Mouse (Mus musculus) CH12.LX (cell line): Measurements from ENCODE around the gene Usp5. TPM values are rescaled to one million over a fixed set of nuclear protein-coding genes. Genes with fewer than 3 reads are reported as not detected.

Experiments
- DNase-seq: peaks from one replicate; pipeline ENCODE4 v3.0.0-alpha.2; 2013; ENCODE audit errors: extremely low read depth
- H3K27ac ChIP-seq: 2 replicates; pipeline ENCODE4 v1.5.1; 2012; ENCODE audit warnings: low read depth, mild to moderate bottlenecking, control low read depth, moderate library complexity; ENCODE audit not compliant: insufficient read depth
- H3K27me3 ChIP-seq: replicated peaks from 2 replicates; pipeline ENCODE3; 2012; ENCODE audit warnings: inconsistent platforms
- H3K36me3 ChIP-seq, 2 experiments: replicated peaks in 1 of 2; 2 replicates each; pipeline versions ENCODE3 to v1.6.1; 2012; ENCODE audit warnings: inconsistent platforms in 1 of 2, low read length in 1 of 2, mild to moderate bottlenecking in 1 of 2, mixed read lengths in 1 of 2, moderate library complexity in 1 of 2; ENCODE audit not compliant: control insufficient read depth in 1 of 2, insufficient read depth in 1 of 2
- H3K4me1 ChIP-seq, 2 experiments: 2 replicates each; pipeline ENCODE4 v1.6.1; 2012; ENCODE audit warnings: inconsistent platforms in 1 of 2, moderate library complexity in 1 of 2; ENCODE audit not compliant: insufficient read depth in 2 of 2, control insufficient read depth in 1 of 2
- H3K4me2 ChIP-seq: 2 replicates; pipeline ENCODE4 v1.6.1; 2012; ENCODE audit warnings: low read depth, mild to moderate bottlenecking, control low read depth; ENCODE audit not compliant: poor library complexity, insufficient read depth, severe bottlenecking
- H3K4me3 ChIP-seq, 3 experiments: fragments of 150-350 bp in 1 of 3; sonication (generic) in 1 of 3; replicated peaks in 1 of 3; 2 replicates each; pipeline versions ENCODE3 to v1.5.1; 2011 to 2012; ENCODE audit warnings: low read depth in 2 of 3, low read length in 2 of 3, mild to moderate bottlenecking in 2 of 3, moderate library complexity in 2 of 3, control low read depth in 1 of 3, improper control_type of control experiment in 1 of 3, inconsistent platforms in 1 of 3, mixed read lengths in 1 of 3; ENCODE audit not compliant: poor library complexity in 1 of 3
- H3K79me2 ChIP-seq: replicated peaks from 2 replicates; pipeline ENCODE4 v1.6.1; 2012; ENCODE audit warnings: mild to moderate bottlenecking, moderate library complexity; ENCODE audit not compliant: control insufficient read depth, poor library complexity, insufficient read depth, severe bottlenecking; ENCODE audit errors: extremely low read depth
- H3K9ac ChIP-seq: 2 replicates; pipeline ENCODE4 v1.6.1; 2012; ENCODE audit warnings: low read depth, mild to moderate bottlenecking, control low read depth, moderate library complexity; ENCODE audit not compliant: insufficient read depth
- H3K9me3 ChIP-seq: replicated peaks from 2 replicates; pipeline ENCODE3; 2012; ENCODE audit warnings: low read length, inconsistent platforms, mixed read lengths
- BHLHE40 ChIP-seq: IDR thresholded peaks from 2 replicates; pipeline ENCODE4 v1.6.1; 2011; ENCODE audit warnings: mild to moderate bottlenecking, low read depth, low read length, improper control_type of control experiment
- CHD1 ChIP-seq: IDR thresholded peaks from 2 replicates; pipeline ENCODE4 v1.6.1; 2012; ENCODE audit warnings: low read depth, low read length, improper control_type of control experiment, inconsistent platforms
- CHD2 ChIP-seq: IDR thresholded peaks from 2 replicates; pipeline ENCODE4 v1.6.1; 2011; ENCODE audit warnings: low read length, improper control_type of control experiment
- CTCF ChIP-seq, 2 experiments: IDR thresholded peaks in 1 of 2; conservative IDR thresholded peaks in 1 of 2; 2 replicates each; pipeline ENCODE4 v1.5.1; 2011 to 2012; ENCODE audit warnings: low read depth in 2 of 2, low read length in 2 of 2, improper control_type of control experiment in 1 of 2, inconsistent platforms in 1 of 2, mild to moderate bottlenecking in 1 of 2, moderate library complexity in 1 of 2
- E2F4 ChIP-seq: IDR thresholded peaks from 2 replicates; pipeline ENCODE4 v1.6.1; 2011; ENCODE audit warnings: low read depth, low read length, improper control_type of control experiment; ENCODE audit not compliant: insufficient replicate concordance
- ELF1 ChIP-seq: IDR thresholded peaks from 2 replicates; pipeline ENCODE4 v1.6.1; 2014; ENCODE audit warnings: low read depth, mild to moderate bottlenecking, inconsistent platforms, low read length, improper control_type of control experiment
- EP300 ChIP-seq: IDR thresholded peaks from 2 replicates; pipeline ENCODE4 v1.6.1; 2011; ENCODE audit warnings: low read length, improper control_type of control experiment
- ETS1 ChIP-seq: conservative IDR thresholded peaks from 2 replicates; pipeline ENCODE4 v1.6.1; 2012; ENCODE audit warnings: low read depth, mild to moderate bottlenecking, inconsistent platforms, low read length, improper control_type of control experiment, moderate library complexity
- GABPA ChIP-seq: IDR thresholded peaks from 2 replicates; pipeline ENCODE4 v1.6.1; 2012; ENCODE audit warnings: low read depth, low read length, improper control_type of control experiment, inconsistent platforms; ENCODE audit not compliant: insufficient replicate concordance
- HCFC1 ChIP-seq: IDR thresholded peaks from 2 replicates; pipeline ENCODE4 v1.6.1; 2012; ENCODE audit warnings: low read depth, mild to moderate bottlenecking, inconsistent platforms, low read length, improper control_type of control experiment
- IRF4 ChIP-seq: IDR thresholded peaks from 2 replicates; pipeline ENCODE4 v1.6.1; 2014; ENCODE audit warnings: low read depth, mild to moderate bottlenecking, inconsistent platforms, low read length, improper control_type of control experiment
- JUN ChIP-seq: IDR thresholded peaks from 2 replicates; pipeline ENCODE4 v1.6.1; 2011; ENCODE audit warnings: low read depth, mild to moderate bottlenecking, low read length, improper control_type of control experiment, moderate library complexity; ENCODE audit not compliant: insufficient read depth
- JUND ChIP-seq: conservative IDR thresholded peaks from 2 replicates; pipeline ENCODE4 v1.6.1; 2011; ENCODE audit warnings: low read depth, low read length, improper control_type of control experiment
- KAT2A ChIP-seq: IDR thresholded peaks from 2 replicates; pipeline ENCODE4 v1.6.1; 2012; ENCODE audit warnings: low read length, improper control_type of control experiment, inconsistent platforms; ENCODE audit not compliant: insufficient replicate concordance
- MAFK ChIP-seq: IDR thresholded peaks from 2 replicates; pipeline ENCODE4 v1.6.1; 2011; ENCODE audit warnings: low read length, improper control_type of control experiment; ENCODE audit not compliant: insufficient replicate concordance
- MAX ChIP-seq: IDR thresholded peaks from 2 replicates; pipeline ENCODE4 v1.6.1; 2011; ENCODE audit warnings: low read length, improper control_type of control experiment
- MAZ ChIP-seq: IDR thresholded peaks from 2 replicates; pipeline ENCODE4 v1.6.1; 2012; ENCODE audit warnings: low read depth, mild to moderate bottlenecking, inconsistent platforms, low read length, improper control_type of control experiment, moderate library complexity
- MEF2A ChIP-seq: IDR thresholded peaks from 2 replicates; pipeline ENCODE4 v1.6.1; 2014; ENCODE audit warnings: low read depth, mild to moderate bottlenecking, inconsistent platforms, low read length, improper control_type of control experiment, borderline replicate concordance
- MXI1 ChIP-seq: IDR thresholded peaks from 2 replicates; pipeline ENCODE4 v1.6.1; 2011; ENCODE audit warnings: mild to moderate bottlenecking, low read depth, low read length, improper control_type of control experiment
- MYC ChIP-seq: IDR thresholded peaks from 2 replicates; pipeline ENCODE4 v1.6.1; 2011; ENCODE audit warnings: low read depth, mild to moderate bottlenecking, improper control_type of control experiment, low read length
- NELFE ChIP-seq: IDR thresholded peaks from 2 replicates; pipeline ENCODE4 v1.6.1; 2011; ENCODE audit warnings: low read depth, low read length, improper control_type of control experiment
- NRF1 ChIP-seq: IDR thresholded peaks from 2 replicates; pipeline ENCODE4 v1.6.1; 2014; ENCODE audit warnings: low read depth, mild to moderate bottlenecking, inconsistent platforms, low read length, improper control_type of control experiment, moderate library complexity
- PAX5 ChIP-seq: IDR thresholded peaks from 2 replicates; pipeline ENCODE4 v1.6.1; 2012; ENCODE audit warnings: low read length, inconsistent platforms, mixed read lengths
- POLR2A ChIP-seq: IDR thresholded peaks from 2 replicates; pipeline ENCODE4 v1.6.1; 2011; ENCODE audit warnings: low read depth, mild to moderate bottlenecking, improper control_type of control experiment, low read length
- POLR2AphosphoS2 ChIP-seq: IDR thresholded peaks from 2 replicates; pipeline ENCODE4 v1.6.1; 2011; ENCODE audit warnings: low read depth, low read length, improper control_type of control experiment
- RAD21 ChIP-seq: IDR thresholded peaks from 2 replicates; pipeline ENCODE4 v1.6.1; 2011; ENCODE audit warnings: low read depth, mild to moderate bottlenecking, low read length, improper control_type of control experiment, moderate library complexity
- RCOR1 ChIP-seq: conservative IDR thresholded peaks from 2 replicates; pipeline ENCODE4 v1.6.1; 2012; ENCODE audit warnings: low read depth, mild to moderate bottlenecking, inconsistent platforms, low read length, improper control_type of control experiment
- SIN3A ChIP-seq: IDR thresholded peaks from 2 replicates; pipeline ENCODE4 v1.6.1; 2012; ENCODE audit warnings: low read length, improper control_type of control experiment, inconsistent platforms
- SMC3 ChIP-seq: IDR thresholded peaks from 2 replicates; pipeline ENCODE4 v1.6.1; 2011; ENCODE audit warnings: low read depth, low read length, improper control_type of control experiment
- TBP ChIP-seq: conservative IDR thresholded peaks from 2 replicates; pipeline ENCODE4 v1.6.1; 2011; ENCODE audit warnings: low read depth, low read length, improper control_type of control experiment
- UBTF ChIP-seq: IDR thresholded peaks from 2 replicates; pipeline ENCODE4 v1.6.1; 2012; ENCODE audit warnings: low read depth, mild to moderate bottlenecking, inconsistent platforms, low read length, improper control_type of control experiment, moderate library complexity
- USF1 ChIP-seq: IDR thresholded peaks from 2 replicates; pipeline ENCODE4 v1.6.1; 2014; ENCODE audit warnings: low read depth, mild to moderate bottlenecking, inconsistent platforms, low read length, improper control_type of control experiment
- USF2 ChIP-seq: conservative IDR thresholded peaks from 2 replicates; pipeline ENCODE4 v1.6.1; 2011; ENCODE audit warnings: low read depth, low read length, improper control_type of control experiment
- ZC3H11A ChIP-seq: IDR thresholded peaks from 2 replicates; pipeline ENCODE4 v1.6.1; 2012; ENCODE audit warnings: low read depth, mild to moderate bottlenecking, inconsistent platforms, low read length, improper control_type of control experiment
- ZKSCAN1 ChIP-seq: IDR thresholded peaks from 2 replicates; pipeline ENCODE4 v1.6.1; 2012; ENCODE audit warnings: low read depth, inconsistent platforms, low read length, improper control_type of control experiment, borderline replicate concordance
- ZMIZ1 ChIP-seq: IDR thresholded peaks from 2 replicates; pipeline ENCODE4 v1.6.1; 2012; ENCODE audit warnings: low read depth, mild to moderate bottlenecking, inconsistent platforms, low read length, improper control_type of control experiment
- ZNF384 ChIP-seq: IDR thresholded peaks from 2 replicates; pipeline ENCODE4 v1.6.1; 2012; ENCODE audit warnings: low read depth, low read length, improper control_type of control experiment, inconsistent platforms
- dilution Hi-C: fragments of 300-500 bp; cut with MboI; formaldehyde crosslinking; loops from 2 replicates; pipeline ENCODE4 v1.14.3; 2020; ENCODE audit warnings: low sequenced_read_pairs; ENCODE audit not compliant: extremely low pct_unique_long_range_greater_than_20kb, extremely low pct_ligation_motif_present
- in situ Hi-C: fragments of 300-500 bp; cut with MboI; formaldehyde crosslinking; loops from 3 replicates; pipeline ENCODE4 v1.14.3; 2019; ENCODE audit warnings: low sequenced_read_pairs, low pct_ligation_motif_present, low pct_unique_long_range_greater_than_20kb, mixed read lengths
- polyA plus RNA-seq: library from polyadenylated mRNA; unstranded; fragments of >175 nt; gene quantifications from 2 replicates; pipeline ENCODE4 v1.2.1, GENCODE M21; 2012; ENCODE audit warnings: low read depth; ENCODE audit not compliant: insufficient read length
- total RNA-seq, 2 experiments: library from RNA; depleted of rRNA; stranded (reverse); fragments of 300-350 nt in 1 of 2; fragments of >200 nt in 1 of 2; gene quantifications; 2 replicates each; pipeline ENCODE4 v1.2.3; 2012 to 2014

The Usp5 gene
- 107 and 126 TPM in 2 replicates for total RNA-seq (2012; rRNA removed)
- total RNA-seq (2014; rRNA removed) = 75.7 and 79.8 TPM in 2 replicates
- polyA plus RNA-seq = 96.5 and 103 TPM in 2 replicates

GRCm38 (mm10) chr6:124828868-124829798 lies at the start of gene Usp5, which contains the start of gene Cdca3:
Gene Usp5, minus strand, starts transcription at chr6:124829484.
Gene Cdca3, plus strand, starts transcription at chr6:124829547.
- H3K36me3 ChIP-seq = peaks cover 49 to 65% of the 10 kb centered on the region in 2 experiments
- H3K9me3 ChIP-seq = no peaks in the 10 kb centered on the region
- peak within 1 kb of the TSS; percentile 88 to 94 (median 90) for H3K4me3 ChIP-seq
- peak within 1 kb of the TSS; percentile 90 for H3K4me2 ChIP-seq
- H3K9ac ChIP-seq = peak within 1 kb of the TSS; percentile 94
- H3K4me1 ChIP-seq = peaks cover 3 to 43% of the 10 kb centered on the region in 2 experiments
- peaks cover 32% of the 10 kb centered on the region for H3K79me2 ChIP-seq
- in situ Hi-C loops (no loop called here), dilution Hi-C loops (no loop called here)
- no peaks in the 10 kb centered on the region for H3K27me3 ChIP-seq
- DNase-seq = peak; percentile 99
- H3K27ac ChIP-seq = peak within 1 kb of the TSS; percentile 87
- peak; percentile 94 for TF ChIP-seq ELF1
- no peak for TF ChIP-seq USF2
- TF ChIP-seq UBTF = no peak
- TF ChIP-seq RAD21 = no peak
- TF ChIP-seq PAX5 = no peak
- peak; percentile 100 for TF ChIP-seq KAT2A
- TF ChIP-seq ETS1 = no peak
- TF ChIP-seq ZMIZ1 = peak; percentile 62
- TF ChIP-seq MAX = peak; percentile 45; the same call in 1 of the 2 replicates
- no peak for TF ChIP-seq JUND
- TF ChIP-seq GABPA = peak; percentile 94; the same call in 1 of the 2 replicates
- no peak for TF ChIP-seq EP300
- no peak for TF ChIP-seq ZNF384
- no peak for TF ChIP-seq IRF4
- peak; percentile 81 for TF ChIP-seq MAZ
- TF ChIP-seq MAFK = no peak
- TF ChIP-seq CTCF (conservative IDR thresholded peaks at IDR 0.05 in 1 of 2, IDR thresholded peaks at IDR 0.05 in 1 of 2; ENCODE audit: low read depth in 2 of 2, low read length in 2 of 2) = no peak
- TF ChIP-seq USF1 = 0 out of 2 replicates have a peak, but pooled peaks have one; percentile 8
- TF ChIP-seq MXI1 = peak; percentile 80
- TF ChIP-seq ZKSCAN1 = no peak
- TF ChIP-seq RCOR1 = no peak
- no peak for TF ChIP-seq JUN
- no peak for TF ChIP-seq CHD1
- no peak; the same call in 1 of the 2 replicates for TF ChIP-seq BHLHE40
- peak; percentile 94 for TF ChIP-seq NRF1
- no peak for TF ChIP-seq SMC3
- peak; percentile 75; the same call in 1 of the 2 replicates for TF ChIP-seq TBP
- peak; percentile 75 for TF ChIP-seq NELFE
- no peak for TF ChIP-seq ZC3H11A
- peak; percentile 95 for TF ChIP-seq HCFC1
- TF ChIP-seq POLR2A = peak; percentile 74
- TF ChIP-seq CHD2 = peak; percentile 96
- TF ChIP-seq E2F4 = no peak
- TF ChIP-seq MYC = peak; percentile 95
- peak; percentile 31 for TF ChIP-seq SIN3A
- no peak; the same call in 1 of the 2 replicates for TF ChIP-seq MEF2A
- peak; percentile 79; the same call in 1 of the 2 replicates for TF ChIP-seq POLR2AphosphoS2
